Mouse (Mus musculus): Measurements from ENCODE around the gene Utp18.
"Not testable (repeated sequence)": the region's sequence is repeated elsewhere in the genome, so short reads cannot be mapped to it uniquely, and the experiment has no call there.

The Utp18 gene

GRCm38 (mm10) chr11:93885572-93886410, at the start of gene Utp18, which contains the start of gene Mbtd1:
Gene Utp18, minus strand, starts transcription at chr11:93885766.
Gene Mbtd1, plus strand, starts transcription at chr11:93885852.
- peak; percentile 95 for DNase-seq (ENCODE audit: extremely low read depth, low read depth)

- no peak for DNase-seq (ENCODE audit: extremely low read depth, low read depth)
Observed at GRCm38 (mm10) chr11:93929106-93929505, 43.5 kb upstream of the Utp18 start.

- DNase-seq (ENCODE audit: extremely low read depth, low read depth): not testable (repeated sequence)
Observed at GRCm38 (mm10) chr11:93915019-93915418, 29.5 kb upstream of the Utp18 start.

- no peak for DNase-seq (ENCODE audit: extremely low read depth, low read depth)
Observed at GRCm38 (mm10) chr11:93911603-93912002, 26.0 kb upstream of the Utp18 start.

GRCm38 (mm10) chr11:93908829-93909228, 23.3 kb upstream of the Utp18 start:
- no peak for DNase-seq (ENCODE audit: extremely low read depth, low read depth)

GRCm38 (mm10) chr11:93907839-93908238, 22.3 kb upstream of the Utp18 start:
- DNase-seq (ENCODE audit: extremely low read depth, low read depth): no peak

GRCm38 (mm10) chr11:93906834-93907233, 21.3 kb upstream of the Utp18 start:
- DNase-seq (ENCODE audit: extremely low read depth, low read depth): no peak

GRCm38 (mm10) chr11:93897732-93898131, 12.2 kb upstream of the Utp18 start:
- DNase-seq (ENCODE audit: extremely low read depth, low read depth): no peak

GRCm38 (mm10) chr11:93887080-93887447, 1.5 kb upstream of the Utp18 start:
- DNase-seq (ENCODE audit: extremely low read depth, low read depth): no peak

- peak; percentile 41 for DNase-seq (ENCODE audit: extremely low read depth, low read depth)
Observed at GRCm38 (mm10) chr11:93886411-93887079, 979 bp upstream of the Utp18 start.

- DNase-seq (ENCODE audit: extremely low read depth, low read depth): peak; percentile 50
Observed at GRCm38 (mm10) chr11:93884901-93885571, 530 bp downstream of the Utp18 start.

GRCm38 (mm10) chr11:93884068-93884467, 1.5 kb downstream of the Utp18 start:
- DNase-seq (ENCODE audit: extremely low read depth, low read depth): no peak

GRCm38 (mm10) chr11:93862638-93863037, 22.9 kb downstream of the Utp18 start:
- no peak for DNase-seq (ENCODE audit: extremely low read depth, low read depth)

- no peak for DNase-seq (ENCODE audit: extremely low read depth, low read depth)
Observed at GRCm38 (mm10) chr11:93862045-93862623, 23.4 kb downstream of the Utp18 start.

GRCm38 (mm10) chr11:93861193-93861592, 24.4 kb downstream of the Utp18 start:
- no peak for DNase-seq (ENCODE audit: extremely low read depth, low read depth)

- DNase-seq (ENCODE audit: extremely low read depth, low read depth): no peak
Observed at GRCm38 (mm10) chr11:93860540-93861172, 24.9 kb downstream of the Utp18 start.

GRCm38 (mm10) chr11:93856284-93856955, 29.1 kb downstream of the Utp18 start:
- DNase-seq (ENCODE audit: extremely low read depth, low read depth): peak; percentile 27

- no peak for DNase-seq (ENCODE audit: extremely low read depth, low read depth)
Observed at GRCm38 (mm10) chr11:93852546-93852945, 33.0 kb downstream of the Utp18 start.

GRCm38 (mm10) chr11:93847342-93847741, 38.2 kb downstream of the Utp18 start:
- DNase-seq (ENCODE audit: extremely low read depth, low read depth): no peak

- no peak for DNase-seq (ENCODE audit: extremely low read depth, low read depth)
Observed at GRCm38 (mm10) chr11:93835800-93836199, 49.8 kb downstream of the Utp18 start.

GRCm38 (mm10) chr11:93829971-93830370, 55.6 kb downstream of the Utp18 start:
- no peak for DNase-seq (ENCODE audit: extremely low read depth, low read depth)
